Mouse (Mus musculus) hindbrain, embryonic 13.5 days (tissue): ENCODE data around the gene Ovol2. TPM values are rescaled to one million over a fixed set of nuclear protein-coding genes. Genes with fewer than 3 reads are reported as not detected.

Experiments
- ATAC-seq: fragments of 200-750 bp; cut with Nextera tagmentation; 2 replicates; pipeline ENCODE4 v1.8.0; 2017; ENCODE audit warnings: moderate TSS enrichment; ENCODE audit not compliant: low FRiP score
- H3K27ac ChIP-seq: fragments of 300-500 bp; sonication (generic); 2 replicates; pipeline ENCODE4 v1.5.1; 2015; ENCODE audit warnings: inconsistent platforms, mild to moderate bottlenecking, moderate library complexity
- H3K27me3 ChIP-seq: fragments of 300-500 bp; sonication (generic); 2 replicates; pipeline ENCODE4 v1.6.1; 2015; ENCODE audit warnings: mild to moderate bottlenecking, inconsistent platforms
- H3K36me3 ChIP-seq: fragments of 300-500 bp; sonication (generic); 2 replicates; pipeline ENCODE4 v1.6.1; 2015; ENCODE audit warnings: mild to moderate bottlenecking, inconsistent platforms
- H3K4me1 ChIP-seq: fragments of 300-500 bp; sonication (generic); replicated peaks from 2 replicates; pipeline ENCODE4 v1.6.1; 2015; ENCODE audit warnings: inconsistent platforms
- H3K4me2 ChIP-seq: fragments of 300-500 bp; sonication (generic); 2 replicates; pipeline ENCODE4 v1.6.1; 2015; ENCODE audit warnings: inconsistent platforms, mild to moderate bottlenecking, moderate library complexity
- H3K4me3 ChIP-seq: fragments of 300-500 bp; sonication (generic); 2 replicates; pipeline ENCODE4 v1.5.1; 2015; ENCODE audit warnings: mild to moderate bottlenecking, inconsistent platforms
- H3K9ac ChIP-seq: fragments of 300-500 bp; sonication (generic); 2 replicates; pipeline ENCODE4 v1.6.1; 2015; ENCODE audit warnings: mild to moderate bottlenecking, inconsistent platforms
- H3K9me3 ChIP-seq: fragments of 300-500 bp; sonication (generic); 2 replicates; pipeline ENCODE4 v1.6.1; 2016; ENCODE audit warnings: inconsistent platforms
- WGBS: fragments of 180-500 bp; shearing (Covaris S2); methylation state at CpG from one replicate; pipeline ENCODE4 v1.1.7; 2015; 5-methylcytosine and 5-hydroxymethylcytosine counted together
- polyA plus RNA-seq: library from polyadenylated mRNA; unstranded; fragments of >200 nt; fragmentation: Nextera tagmentation; extraction: Ambion mirVana; gene quantifications from 2 replicates; pipeline ENCODE4 v1.2.1, GENCODE M21; 2015

The Ovol2 gene
- polyA plus RNA-seq, 1 experiment from 2014 or later = not detected

- WGBS = 80% methylated on average over 18 of the region's 18 CpGs
- Histone ChIP-seq H3K9me3 (no peaks in the 10 kb centered on the region), H3K4me3 (no peak overlapping the region), H3K36me3 (no peaks in the 10 kb centered on the region), H3K9ac (no peak overlapping the region), H3K27me3 (no peaks in the 10 kb centered on the region), H3K4me1 (no peaks in the 10 kb centered on the region), H3K4me2 (no peak overlapping the region), H3K27ac (no peak overlapping the region)
- ATAC-seq = no peak
Observed at GRCm38 (mm10) chr2:144305721-144306294, 26.1 kb downstream of the Ovol2 start.

GRCm38 (mm10) chr2:144301101-144301500 lies 30.8 kb downstream of the Ovol2 start:
- H3K9ac ChIP-seq = no peak overlapping the region
- no peak overlapping the region for H3K4me2 ChIP-seq
- 96% methylated on average over 11 of the region's 11 CpGs for WGBS

GRCm38 (mm10) chr2:144299749-144300669 lies 31.9 kb downstream of the Ovol2 start:
- 83% methylated on average over 9 of the region's 9 CpGs for WGBS
- ATAC-seq = no peak

More at GRCm38 (mm10) chr2:144301101-144301500, 30.8 kb downstream of the Ovol2 start:
- no peaks in the 10 kb centered on the region for H3K36me3 ChIP-seq
- H3K4me3 ChIP-seq = no peak overlapping the region
- H3K9me3 ChIP-seq = no peaks in the 10 kb centered on the region
- no peaks in the 10 kb centered on the region for H3K27me3 ChIP-seq
- no peaks in the 10 kb centered on the region for H3K4me1 ChIP-seq
- ATAC-seq = no peak
- H3K27ac ChIP-seq = no peak overlapping the region

GRCm38 (mm10) chr2:144295145-144295735 lies 36.7 kb downstream of the Ovol2 start:
- no peak overlapping the region for H3K4me2 ChIP-seq
- no peak overlapping the region for H3K9ac ChIP-seq
- 71% methylated on average over 9 of the region's 9 CpGs for WGBS
- no peak overlapping the region for H3K4me3 ChIP-seq
- no peaks in the 10 kb centered on the region for H3K27me3 ChIP-seq
- H3K27ac ChIP-seq = no peak overlapping the region
- H3K9me3 ChIP-seq = no peaks in the 10 kb centered on the region
- no peaks in the 10 kb centered on the region for H3K4me1 ChIP-seq
- H3K36me3 ChIP-seq = no peaks in the 10 kb centered on the region
- ATAC-seq = no peak

More at GRCm38 (mm10) chr2:144299749-144300669, 31.9 kb downstream of the Ovol2 start:
- Histone ChIP-seq H3K9ac (no peak overlapping the region), H3K9me3 (no peaks in the 10 kb centered on the region), H3K27me3 (no peaks in the 10 kb centered on the region), H3K4me3 (no peak overlapping the region), H3K36me3 (no peaks in the 10 kb centered on the region), H3K4me1 (no peaks in the 10 kb centered on the region), H3K27ac (no peak overlapping the region), H3K4me2 (no peak overlapping the region)

GRCm38 (mm10) chr2:144291600-144292305 lies 40.2 kb downstream of the Ovol2 start:
- Histone ChIP-seq H3K9me3 (no peaks in the 10 kb centered on the region), H3K9ac (no peak overlapping the region), H3K4me1 (no peaks in the 10 kb centered on the region), H3K27me3 (no peaks in the 10 kb centered on the region), H3K27ac (no peak overlapping the region), H3K4me3 (no peak overlapping the region), H3K4me2 (no peak overlapping the region), H3K36me3 (no peaks in the 10 kb centered on the region)
- WGBS = 84% methylated on average over 11 of the region's 11 CpGs
- no peak for ATAC-seq

- Histone ChIP-seq H3K9ac (no peak overlapping the region), H3K4me3 (no peak overlapping the region), H3K4me1 (no peaks in the 10 kb centered on the region), H3K4me2 (no peak overlapping the region), H3K9me3 (no peaks in the 10 kb centered on the region), H3K36me3 (no peaks in the 10 kb centered on the region), H3K27ac (no peak overlapping the region), H3K27me3 (no peaks in the 10 kb centered on the region)
- no peak for ATAC-seq
- 91% methylated on average over 7 of the region's 7 CpGs for WGBS
Observed at GRCm38 (mm10) chr2:144290321-144290720, 41.6 kb downstream of the Ovol2 start.

GRCm38 (mm10) chr2:144281417-144281816 lies 50.5 kb downstream of the Ovol2 start:
- Histone ChIP-seq H3K27ac (no peak overlapping the region), H3K4me1 (peaks cover 5% of the 10 kb centered on the region), H3K9me3 (no peaks in the 10 kb centered on the region), H3K9ac (no peak overlapping the region), H3K27me3 (no peaks in the 10 kb centered on the region), H3K4me2 (no peak overlapping the region), H3K4me3 (no peak overlapping the region), H3K36me3 (peaks cover 24% of the 10 kb centered on the region)
- no peak for ATAC-seq
- 73% methylated on average over 3 of the region's 3 CpGs for WGBS

GRCm38 (mm10) chr2:144280568-144280967 lies 51.4 kb downstream of the Ovol2 start:
- Histone ChIP-seq H3K27ac (no peak overlapping the region), H3K9ac (no peak overlapping the region), H3K27me3 (no peaks in the 10 kb centered on the region), H3K4me1 (peaks cover 5% of the 10 kb centered on the region), H3K9me3 (no peaks in the 10 kb centered on the region), H3K4me2 (no peak overlapping the region), H3K4me3 (no peak overlapping the region), H3K36me3 (peaks cover 26% of the 10 kb centered on the region)
- 88% methylated on average over 3 of the region's 3 CpGs for WGBS
- no peak for ATAC-seq

- no peak overlapping the region for H3K27ac ChIP-seq
- H3K9ac ChIP-seq = no peak overlapping the region
- WGBS = 79% methylated on average over 5 of the region's 5 CpGs
- no peak overlapping the region for H3K4me3 ChIP-seq
- no peak overlapping the region for H3K4me2 ChIP-seq
- H3K27me3 ChIP-seq = no peaks in the 10 kb centered on the region
- ATAC-seq = no peak
- H3K4me1 ChIP-seq = peaks cover 7% of the 10 kb centered on the region
- H3K36me3 ChIP-seq = peaks cover 26% of the 10 kb centered on the region
- no peaks in the 10 kb centered on the region for H3K9me3 ChIP-seq
Observed at GRCm38 (mm10) chr2:144279742-144280141, 52.2 kb downstream of the Ovol2 start.

GRCm38 (mm10) chr2:144276885-144277284 lies 55.1 kb downstream of the Ovol2 start:
- peaks cover 9% of the 10 kb centered on the region for H3K4me1 ChIP-seq
- H3K4me2 ChIP-seq = no peak overlapping the region
- 93% methylated on average over 3 of the region's 3 CpGs for WGBS
- H3K4me3 ChIP-seq = no peak overlapping the region
- H3K27me3 ChIP-seq = no peaks in the 10 kb centered on the region
- H3K9ac ChIP-seq = no peak overlapping the region
- H3K27ac ChIP-seq = no peak overlapping the region
- ATAC-seq = no peak
- no peaks in the 10 kb centered on the region for H3K9me3 ChIP-seq
- peaks cover 26% of the 10 kb centered on the region for H3K36me3 ChIP-seq

GRCm38 (mm10) chr2:144274741-144275140 lies 57.2 kb downstream of the Ovol2 start:
- 73% methylated on average over 8 of the region's 8 CpGs for WGBS
- H3K9ac ChIP-seq = no peak overlapping the region
- ATAC-seq = no peak

GRCm38 (mm10) chr2:144272088-144272487 lies 59.9 kb downstream of the Ovol2 start:
- Histone ChIP-seq H3K4me3 (no peak overlapping the region), H3K4me1 (peaks cover 35% of the 10 kb centered on the region), H3K27me3 (no peaks in the 10 kb centered on the region), H3K9me3 (no peaks in the 10 kb centered on the region), H3K36me3 (peaks cover 4% of the 10 kb centered on the region), H3K27ac (no peak overlapping the region), H3K9ac (no peak overlapping the region; the same call in 1 of the 2 replicates), H3K4me2 (no peak overlapping the region)
- ATAC-seq = no peak
- WGBS = 92% methylated on average over 12 of the region's 12 CpGs

More at GRCm38 (mm10) chr2:144274741-144275140, 57.2 kb downstream of the Ovol2 start:
- H3K36me3 ChIP-seq = peaks cover 19% of the 10 kb centered on the region
- H3K9me3 ChIP-seq = no peaks in the 10 kb centered on the region
- H3K4me1 ChIP-seq = peaks cover 10% of the 10 kb centered on the region
- H3K27ac ChIP-seq = no peak overlapping the region
- no peak overlapping the region for H3K4me3 ChIP-seq
- no peaks in the 10 kb centered on the region for H3K27me3 ChIP-seq
- H3K4me2 ChIP-seq = no peak overlapping the region
